Mouse (Mus musculus) T-helper 1 cell (primary cell): ENCODE measurements around the gene Sult2a2.
"Not testable (repeated sequence)": the region's sequence is repeated elsewhere in the genome, so short reads cannot be mapped to it uniquely, and the experiment has no call there.

Experiments used
- in situ Hi-C: fragments of 300-600 bp; cut with MboI, MseI; formaldehyde crosslinking; loops from one replicate; pipeline ENCODE4 v1.15.1; 2025; ENCODE audit warnings: high pct_unique_total_duplicates

The Sult2a2 gene

DNA sequence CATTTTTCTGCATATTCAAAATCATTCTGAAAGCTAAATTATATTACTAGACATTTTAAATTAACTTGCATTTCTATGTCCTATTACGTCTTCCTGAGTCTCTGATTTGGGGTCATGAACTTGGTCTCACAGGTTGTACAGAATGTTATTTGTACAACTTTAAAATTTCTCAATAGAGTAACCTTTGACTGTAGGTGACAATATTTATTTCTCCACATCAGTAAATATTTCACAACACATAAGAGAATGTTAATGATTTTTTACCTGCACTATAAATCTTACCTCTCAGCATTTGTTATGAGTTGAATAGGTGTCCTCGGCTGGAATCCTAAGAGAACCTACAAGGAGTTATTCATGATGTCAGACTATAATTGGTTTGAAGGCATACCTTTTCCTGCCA lies at the start of gene Sult2a2:
Gene Sult2a2 (plus strand): TSS at position 301 of the 400 bp plus-strand sequence.
- in situ Hi-C loops, result not testable (repeated sequence)

DNA sequence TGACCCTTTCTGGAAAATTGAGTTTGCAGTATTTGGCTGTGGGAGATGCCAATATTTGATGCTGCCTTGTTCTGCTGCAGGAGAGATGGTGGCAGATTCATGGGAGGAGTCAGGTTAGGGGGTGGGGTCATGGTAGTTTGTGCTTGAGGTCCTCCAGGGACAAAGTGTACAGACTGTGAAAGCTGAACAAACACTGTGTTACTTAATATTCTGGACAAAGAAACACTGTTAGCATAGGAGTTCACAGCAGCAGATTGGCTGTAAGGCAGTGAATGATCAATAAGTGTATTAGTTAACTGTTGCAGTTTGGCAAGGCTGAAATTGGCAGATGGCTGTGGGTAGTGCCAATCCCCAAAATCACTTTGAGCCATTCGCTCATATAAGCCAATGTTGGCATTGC lies 80.6 kb downstream of the Sult2a2 start:
- in situ Hi-C loops, result no loop called here
